Mouse (Mus musculus): ENCODE measurements at regions not wholly inside any gene's neighbourhood (a gene's known extent, or its start where the extent isn't known, plus 50 kb on each side); places are given as distances from the start of the nearest gene placed in this dataset.

DNA sequence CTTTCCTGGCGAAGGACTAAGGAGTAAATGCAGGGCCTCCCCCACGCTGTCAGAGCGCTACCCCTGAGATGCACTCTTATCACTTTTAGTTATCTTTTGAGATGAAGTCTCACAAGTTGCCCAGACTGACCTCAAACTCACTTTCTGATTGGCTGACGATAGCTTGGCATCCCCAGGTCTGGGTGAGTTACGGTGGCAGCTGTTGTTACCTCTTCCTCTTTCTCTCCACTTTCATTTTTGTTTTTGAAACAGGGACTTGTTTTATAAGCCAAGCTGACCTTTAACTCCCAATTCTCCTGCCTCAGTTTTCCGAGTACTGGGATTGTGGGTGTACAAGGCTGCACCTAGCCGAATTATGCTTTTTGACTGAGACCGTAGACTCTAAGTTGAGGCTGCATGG is 53.0 kb upstream of the Tcf7l2 start:
- ChIA-PET POLR2A (no interaction called here), CTCF (interaction anchor here (1.2 kb wide), 1 partner anchor 9 kb away, joined by 3 read pairs; no protein-coding TSS in a partner anchor)
- no peak for TF ChIP-seq CTCF (IDR thresholded peaks at IDR 0.05)
- in situ Hi-C loops (cut with MboI; ENCODE audit: low pct_unique_long_range_greater_than_20kb): no loop called here
- DNase-seq (ENCODE audit: low read depth, low spot score) (no peak), ATAC-seq (no peak)
- H3K27me3 ChIP-seq: no peaks in the 10 kb centered on the region

DNA sequence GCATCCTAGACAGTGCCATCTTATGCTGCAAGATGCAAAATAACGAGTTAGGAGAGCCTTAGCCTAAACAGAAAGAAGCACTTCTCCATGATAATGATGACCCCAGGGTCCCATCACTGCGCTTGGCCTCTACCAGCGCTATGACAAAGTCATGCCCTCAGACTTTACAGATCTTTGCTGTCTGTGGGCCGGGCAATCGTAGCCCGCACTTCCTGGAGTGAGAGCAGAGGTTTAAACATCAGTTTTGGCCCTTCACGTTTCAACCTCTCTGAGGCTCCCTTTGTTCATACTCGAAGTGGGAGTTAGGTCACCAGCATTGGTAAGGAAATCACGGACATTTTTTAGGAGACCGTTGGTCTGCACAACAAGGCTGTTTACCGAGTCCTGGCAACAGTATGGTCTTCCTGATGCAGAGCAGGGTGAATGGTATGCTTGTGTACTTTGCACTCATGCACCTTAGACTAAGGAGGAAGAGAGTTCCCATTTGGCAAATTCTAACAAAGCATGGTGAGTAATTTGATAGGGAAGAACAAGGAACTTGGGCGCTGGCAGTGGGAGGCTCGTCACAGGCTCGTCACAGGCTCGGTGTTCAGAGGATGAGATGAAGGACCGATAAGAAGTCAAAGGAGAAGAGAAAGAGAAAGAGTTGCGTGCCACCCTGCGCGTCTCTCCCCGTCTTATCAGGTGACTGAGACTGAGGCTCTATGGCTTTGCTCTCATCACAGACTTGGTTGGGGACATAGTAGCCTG is 52.2 kb upstream of the Tcf7l2 start:
- in situ Hi-C loops (cut with MboI; ENCODE audit: low pct_unique_long_range_greater_than_20kb): no loop called here
- no peak for DNase-seq (ENCODE audit: low read depth, low spot score)
- ChIA-PET CTCF (no interaction called here), POLR2A (no interaction called here)
- no peak for ATAC-seq
- no peak for TF ChIP-seq CTCF (IDR thresholded peaks at IDR 0.05)
- H3K27me3 ChIP-seq: no peaks in the 10 kb centered on the region

All from Patski (cell line).